Mouse (Mus musculus) ovary, adult 10 weeks (tissue): ENCODE measurements around the gene Mprip. TPM values are rescaled to one million over a fixed set of nuclear protein-coding genes. Genes with fewer than 3 reads are reported as not detected.

Experiments used
- polyA plus RNA-seq: library from polyadenylated mRNA; stranded (reverse); fragments of 350-450 nt; fragmentation: Illumina TruSeq; extraction: RNeasy Lipid Tissue Mini Kit (QIAGEN cat#74804); gene quantifications from one replicate; pipeline ENCODE4 v1.2.3, GENCODE M21; 2014

The Mprip gene
- polyA plus RNA-seq: 30.0 TPM

DNA sequence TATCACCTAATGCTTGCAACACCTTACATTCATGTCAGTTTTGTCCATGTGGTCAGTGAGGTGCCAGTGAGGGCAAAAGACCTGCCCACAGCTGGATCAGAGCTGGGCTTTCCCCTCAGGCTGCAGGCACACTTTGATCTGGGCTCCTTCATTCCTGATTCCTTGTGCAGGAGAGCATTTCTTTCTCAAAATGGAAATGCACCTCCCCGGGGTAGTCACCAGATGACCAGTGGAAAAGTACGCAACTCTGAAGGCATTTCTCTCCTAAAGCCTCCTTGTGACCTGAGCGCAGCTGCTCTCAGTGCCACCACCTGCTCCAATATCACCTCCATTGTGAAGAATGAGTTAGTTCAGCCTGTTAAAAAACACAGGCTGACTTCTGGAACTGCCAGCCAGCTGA lies at the start of gene Mprip:
Gene Mprip (plus strand): TSS at position 301 of the 400 bp plus-strand sequence.

DNA sequence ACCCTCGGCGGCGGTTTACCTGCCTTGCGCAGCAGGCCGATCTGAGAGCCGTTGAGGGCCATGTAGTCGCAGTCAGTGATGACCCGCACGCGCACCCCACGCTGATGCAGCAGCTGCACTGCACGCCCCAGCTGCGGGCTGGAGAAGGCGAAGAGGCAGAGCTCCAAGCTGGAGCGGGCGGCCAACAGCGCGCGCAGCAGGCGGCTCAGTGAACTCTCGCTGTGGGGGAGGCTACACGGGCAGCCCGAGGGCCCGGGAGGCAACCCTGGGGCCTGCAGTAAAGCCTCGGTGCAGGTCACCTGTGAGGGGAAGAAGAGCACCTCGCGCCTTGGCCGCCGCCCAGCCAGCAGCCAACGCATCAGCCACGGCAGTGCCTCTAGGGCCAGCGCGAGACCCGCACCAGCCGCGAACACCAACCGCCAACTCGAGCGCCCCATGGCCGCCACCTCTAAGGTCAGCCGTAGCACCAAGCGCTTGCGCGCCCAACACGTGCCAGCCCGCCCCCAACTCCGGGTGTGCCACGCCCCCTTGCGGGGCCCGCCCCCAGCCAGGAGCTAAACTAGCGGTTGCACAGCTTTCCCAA lies 126.2 kb downstream of the Mprip start, which contains the start of gene Pld6:
Gene Pld6 (minus strand): TSS at position 447 of the 583 bp plus-strand sequence.

DNA sequence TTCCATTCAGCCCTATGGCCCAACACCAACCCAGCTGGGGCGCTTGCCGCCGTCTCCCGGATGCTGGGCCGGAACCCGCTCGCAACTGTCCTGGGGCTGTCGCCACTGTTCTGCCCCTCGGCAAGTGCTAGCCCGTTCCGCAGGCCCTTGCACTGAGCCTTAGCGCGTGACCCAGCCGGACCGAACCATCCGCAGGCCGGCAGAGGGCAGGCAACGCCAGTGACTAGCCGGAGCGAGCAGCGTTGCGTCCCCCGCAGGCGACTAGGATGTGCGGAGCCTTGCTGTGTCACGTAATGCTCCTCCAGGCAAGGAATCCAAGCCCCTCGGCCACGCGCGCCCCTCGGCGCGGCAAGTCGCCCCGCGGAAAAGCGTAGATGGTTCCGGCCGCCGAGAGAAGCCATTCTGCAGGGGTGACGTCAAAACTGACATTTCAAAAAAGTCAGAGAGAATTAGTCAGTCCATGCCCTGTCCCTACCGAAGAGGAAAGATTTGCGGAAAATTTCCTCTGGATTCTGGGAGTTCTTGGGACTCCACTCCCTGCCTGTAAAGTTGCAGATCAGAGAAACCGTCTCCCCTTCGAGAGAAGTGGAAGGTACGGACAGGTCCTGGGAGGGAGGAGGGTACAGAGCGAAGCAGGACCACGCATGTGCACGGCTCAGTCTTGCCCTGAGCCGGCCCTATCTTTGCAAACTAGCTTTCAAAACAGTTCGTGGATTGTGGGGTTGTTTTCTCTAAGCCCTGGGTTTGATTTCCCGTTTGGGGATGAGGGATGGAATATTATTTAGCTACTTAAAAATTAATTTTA lies 148.8 kb downstream of the Mprip start, which contains the start of gene Flcn:
Gene Flcn (minus strand): TSS at position 347 of the 805 bp plus-strand sequence.

Other genes with a start within 250 kb of the Mprip start
- 12.2 TPM for gene Jmjd4, start 211.3 kb upstream of the Mprip start, polyA plus RNA-seq
- 21.6 TPM for gene Snap47, start 210.1 kb upstream of the Mprip start, polyA plus RNA-seq
- 13.4 TPM for gene Zfp867, start 188.8 kb upstream of the Mprip start, polyA plus RNA-seq
- 5.4 TPM for gene Zkscan17, start 134.6 kb upstream of the Mprip start, polyA plus RNA-seq
- gene Nlrp3, start 119.7 kb upstream of the Mprip start, polyA plus RNA-seq: 1.1 TPM
- not detected for gene Olfr222, start 85.1 kb upstream of the Mprip start, polyA plus RNA-seq
- gene Olfr223, start 68.0 kb upstream of the Mprip start, polyA plus RNA-seq: not detected
- gene Pld6, start 126.3 kb downstream of the Mprip start, polyA plus RNA-seq: 0.26 TPM
- 3.6 TPM for gene Flcn, start 148.7 kb downstream of the Mprip start, polyA plus RNA-seq
- gene Nt5m, start 178.1 kb downstream of the Mprip start, polyA plus RNA-seq: 1.5 TPM
- 164 TPM for gene Cops3, start 178.5 kb downstream of the Mprip start, polyA plus RNA-seq